Mouse (Mus musculus): ENCODE measurements at regions not wholly inside any gene's neighbourhood (a gene's known extent, or its start where the extent isn't known, plus 50 kb on each side); places are given as distances from the start of the nearest gene placed in this dataset.

GRCm38 (mm10) chr10:95725349-95725748, 52.1 kb upstream of the Anapc15-ps start:
- no peak for DNase-seq (ENCODE audit: low spot score in 2 of 2)
